Mouse (Mus musculus) liver, adult (tissue): ENCODE data around the gene Cds2.

Experiments used
- GATA4 ChIP-seq: IDR thresholded peaks from 2 replicates; pipeline ENCODE4 v1.6.1; 2014; ENCODE audit warnings: mild to moderate bottlenecking, low read length; ENCODE audit not compliant: insufficient replicate concordance

Cds2 gene

DNA sequence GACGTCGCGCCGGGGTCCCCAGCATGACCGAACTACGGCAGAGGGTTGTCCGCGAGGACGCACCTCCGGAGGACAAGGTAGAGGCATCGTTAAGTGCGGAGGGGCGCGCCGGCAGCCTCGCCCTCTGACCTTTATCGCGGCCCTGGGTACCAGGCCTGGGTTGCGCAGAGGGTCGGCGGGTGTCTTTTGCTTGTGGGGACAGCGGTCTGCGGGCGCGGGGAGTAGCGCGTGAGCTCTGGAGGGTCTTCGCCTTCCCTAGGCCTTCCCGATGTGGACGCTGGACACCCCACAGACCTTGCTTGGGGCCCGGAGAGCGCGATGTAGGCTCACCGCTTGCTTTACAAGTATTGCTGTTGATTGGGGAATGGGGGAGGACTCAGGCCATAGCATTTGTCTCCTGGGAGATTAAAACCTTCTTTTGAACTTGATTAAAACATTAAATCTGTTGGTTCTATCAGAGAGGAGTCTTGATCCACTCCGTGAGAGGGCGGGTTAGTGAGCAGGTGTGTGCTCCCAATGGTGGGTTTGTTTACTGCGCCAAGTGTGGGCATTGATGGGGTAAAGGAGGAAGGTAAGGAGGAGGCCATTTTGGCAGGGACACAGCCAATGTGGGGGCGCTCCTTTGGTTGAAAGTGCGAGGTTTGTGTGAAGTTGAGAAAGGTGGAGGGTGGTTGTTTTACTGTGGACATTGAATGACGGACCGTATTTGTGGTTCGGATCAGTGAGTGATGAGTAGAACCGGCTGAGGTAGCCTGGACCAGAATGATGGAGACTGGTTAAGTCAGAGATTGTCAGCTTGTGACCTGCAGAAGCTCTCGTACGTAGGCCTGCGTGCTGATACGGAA lies 695 bp downstream of the Cds2 start:
- no peak for TF ChIP-seq GATA4

- TF ChIP-seq GATA4, result no peak
Observed at GRCm38 (mm10) chr2:132264266-132264710, 1.3 kb downstream of the Cds2 start.

- TF ChIP-seq GATA4, result no peak
Observed at GRCm38 (mm10) chr2:132265196-132265595, 2.2 kb downstream of the Cds2 start.

- no peak for TF ChIP-seq GATA4
Observed at GRCm38 (mm10) chr2:132266086-132266485, 3.1 kb downstream of the Cds2 start.

DNA sequence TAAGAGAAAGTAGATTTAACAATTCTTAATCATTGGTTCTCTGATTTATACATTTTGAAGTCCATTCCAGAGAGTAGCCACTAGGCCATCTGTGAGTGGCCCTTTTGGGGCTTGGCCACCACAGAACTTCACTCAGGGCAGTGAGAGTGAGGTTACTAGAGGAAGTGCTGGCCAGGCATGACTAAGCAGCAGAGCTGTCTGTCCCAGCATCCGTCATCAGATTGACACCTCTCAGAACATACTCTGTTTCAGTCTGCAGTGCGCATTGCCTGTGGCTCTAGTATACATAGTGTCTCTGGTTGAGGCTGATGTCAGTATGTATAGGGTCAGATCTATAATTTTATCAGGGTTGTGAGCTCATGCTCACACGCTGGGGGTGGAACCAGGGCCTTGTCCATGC lies 6.3 kb downstream of the Cds2 start:
- no peak for TF ChIP-seq GATA4

GRCm38 (mm10) chr2:132270331-132270951 lies 7.5 kb downstream of the Cds2 start:
- TF ChIP-seq GATA4, result no peak

- no peak for TF ChIP-seq GATA4
Observed at GRCm38 (mm10) chr2:132272694-132273389, 9.9 kb downstream of the Cds2 start.

- no peak for TF ChIP-seq GATA4
Observed at GRCm38 (mm10) chr2:132275527-132275926, 12.6 kb downstream of the Cds2 start.

DNA sequence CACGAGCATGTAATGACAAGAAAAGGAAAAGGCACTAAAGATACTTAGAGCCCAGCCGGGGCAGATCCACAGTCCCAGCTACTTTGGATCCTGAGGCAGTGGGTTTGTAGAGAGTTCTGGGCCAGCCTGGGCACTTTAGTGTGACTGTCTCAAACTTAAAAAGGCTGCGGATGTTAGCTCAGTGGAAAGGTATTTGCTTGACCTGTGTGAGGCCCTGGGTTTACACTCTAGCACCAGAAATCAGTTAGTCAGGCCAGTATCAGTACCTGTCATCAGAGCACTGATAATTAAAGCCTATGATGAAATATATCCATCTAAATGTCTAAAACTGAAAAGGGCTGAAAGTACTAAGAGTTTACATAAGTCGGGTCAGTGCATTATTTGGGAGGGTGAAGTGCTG lies 13.3 kb downstream of the Cds2 start:
- TF ChIP-seq GATA4, result no peak

DNA sequence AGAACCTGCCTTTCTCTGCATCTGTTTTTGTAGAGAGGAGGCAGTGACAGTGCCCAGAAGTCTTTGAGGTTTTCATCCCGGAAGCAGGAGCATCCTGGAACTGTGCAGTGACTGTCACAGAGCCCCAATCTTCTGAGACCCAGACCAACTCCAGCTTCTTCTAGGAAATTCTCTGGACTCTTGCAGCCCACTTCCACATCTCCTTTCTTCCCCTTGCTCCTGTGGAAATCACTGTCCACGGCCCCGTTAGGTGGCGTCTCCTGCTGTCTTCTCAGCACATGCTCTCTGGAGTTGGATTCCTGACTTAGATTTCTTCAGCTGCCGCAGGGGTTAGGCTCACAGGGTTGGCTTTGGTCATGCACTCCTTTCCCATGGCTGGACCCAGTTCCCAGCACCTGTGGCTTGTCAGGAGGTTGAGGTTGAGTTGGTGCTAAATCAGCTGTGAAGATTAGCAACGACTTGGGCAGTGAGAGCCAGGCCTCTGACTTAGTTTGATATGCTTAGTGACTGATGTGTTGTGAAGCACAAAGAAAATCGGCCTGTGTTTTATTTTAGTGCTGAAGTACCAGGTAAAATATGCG lies 15.4 kb downstream of the Cds2 start:
- no peak for TF ChIP-seq GATA4

GRCm38 (mm10) chr2:132279336-132279882 lies 16.5 kb downstream of the Cds2 start:
- TF ChIP-seq GATA4, result 0 out of 2 replicates have a peak, but pooled peaks have one; percentile 8

DNA sequence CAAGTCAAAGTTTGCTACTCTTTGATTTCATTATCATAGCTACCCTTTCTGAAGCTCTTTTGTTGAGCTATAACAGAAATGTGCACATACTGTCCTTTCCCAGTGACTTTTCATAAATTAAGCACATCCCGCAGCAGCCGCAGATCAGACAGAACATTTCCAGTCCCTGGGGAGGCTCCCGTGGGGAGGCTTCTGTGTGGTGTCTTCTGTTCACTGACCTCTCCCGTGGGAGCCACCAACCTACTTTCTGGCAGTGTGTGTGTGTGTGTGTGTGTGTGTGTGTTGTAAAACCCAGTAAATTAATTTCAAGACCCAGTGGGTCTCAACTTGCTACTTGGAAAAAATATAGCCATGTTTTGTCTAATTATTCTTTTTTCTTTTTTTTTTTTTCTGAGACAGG lies 17.0 kb downstream of the Cds2 start:
- no peak for TF ChIP-seq GATA4

- TF ChIP-seq GATA4, result no peak
Observed at GRCm38 (mm10) chr2:132280518-132281120, 17.7 kb downstream of the Cds2 start.

DNA sequence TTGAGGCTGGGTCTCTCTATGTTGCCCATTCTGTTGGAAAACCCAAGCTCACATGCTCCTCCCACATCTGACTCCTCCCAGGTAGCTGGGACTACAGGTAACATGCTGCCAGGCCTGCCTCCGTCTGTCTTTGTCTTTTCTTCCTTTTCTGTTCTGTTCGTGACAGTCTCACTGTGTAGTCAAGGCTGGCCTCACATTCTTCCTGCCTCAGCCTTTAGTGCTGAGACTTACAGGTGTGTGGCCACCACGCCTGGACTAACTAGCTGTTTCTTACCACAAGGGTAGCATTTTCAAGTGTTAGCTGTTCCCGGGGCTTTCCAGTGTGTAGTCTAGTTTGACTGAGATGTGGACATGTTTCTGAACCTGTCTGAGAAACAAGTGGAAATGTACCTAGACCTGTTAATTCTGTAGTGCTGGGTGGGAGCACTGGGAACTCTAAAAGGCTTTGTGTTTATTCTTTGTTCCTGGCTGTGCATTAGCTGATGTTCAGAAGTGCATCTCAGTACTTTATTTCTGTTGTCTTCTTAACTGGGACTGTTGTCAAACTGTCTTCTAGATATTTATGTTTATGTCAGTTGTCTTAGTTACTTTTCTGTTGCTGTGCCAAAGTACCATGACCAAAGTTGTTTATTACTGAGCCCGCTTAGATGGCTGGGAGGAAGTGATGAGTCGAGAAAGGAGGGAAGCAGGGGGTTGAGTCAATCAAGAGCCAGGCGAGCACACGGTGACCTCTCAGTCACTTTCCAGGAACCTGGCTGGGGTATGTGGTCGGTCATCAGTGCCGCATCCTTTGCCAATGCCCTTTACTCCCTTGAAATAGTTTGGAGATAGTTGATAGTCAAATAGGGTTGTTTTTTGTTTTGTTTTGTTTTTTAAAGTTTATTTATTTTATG lies 18.9 kb downstream of the Cds2 start:
- TF ChIP-seq GATA4, result no peak; the same call in 1 of the 2 replicates
